Mouse (Mus musculus) liver, embryonic 14.5 days (tissue): ENCODE measurements around the gene Nrap. TPM values are rescaled to one million over a fixed set of nuclear protein-coding genes. Genes with fewer than 3 reads are reported as not detected.
A peak's percentile ranks its signal among the peaks of the same experiment; 100 is the strongest.

Source experiments
- ATAC-seq: fragments of 200-750 bp; cut with Nextera tagmentation; 2 replicates; pipeline ENCODE4 v1.8.0; 2017; ENCODE audit warnings: moderate number of reproducible peaks, mild to moderate bottlenecking, moderate library complexity; ENCODE audit not compliant: insufficient read depth
- DNase-seq, 3 experiments: peaks; one replicate each; pipeline ENCODE4 v3.0.0-alpha.2; 2012 to 2013; ENCODE audit warnings: low read depth in 3 of 3, low spot score in 3 of 3
- H3K27ac ChIP-seq: fragments of 300-500 bp; sonication (generic); 2 replicates; pipeline ENCODE4 v1.5.1; 2014; ENCODE audit warnings: moderate library complexity, mild to moderate bottlenecking, control low read depth, inconsistent platforms
- H3K27me3 ChIP-seq: fragments of 300-500 bp; sonication (generic); 2 replicates; pipeline ENCODE4 v1.6.1; 2014; ENCODE audit warnings: mild to moderate bottlenecking, low read length, moderate library complexity; ENCODE audit not compliant: control insufficient read depth, insufficient read depth
- H3K36me3 ChIP-seq: fragments of 300-500 bp; sonication (generic); replicated peaks from 2 replicates; pipeline ENCODE4 v1.6.1; 2014; ENCODE audit warnings: low read depth; ENCODE audit not compliant: control insufficient read depth, insufficient read depth
- H3K4me1 ChIP-seq, 2 experiments: fragments of 200-500 bp in 1 of 2; fragments of 300-500 bp in 1 of 2; sonication (generic) in 1 of 2; replicated peaks; 2 replicates each; pipeline ENCODE4 v1.6.1; 2012 to 2014; ENCODE audit warnings: antibody characterized with exemption in 1 of 2, inconsistent platforms in 1 of 2, low read length in 1 of 2; ENCODE audit not compliant: control insufficient read depth in 2 of 2, insufficient read depth in 2 of 2
- H3K4me2 ChIP-seq: fragments of 300-500 bp; sonication (generic); 2 replicates; pipeline ENCODE4 v1.6.1; 2014; ENCODE audit warnings: low read depth, mild to moderate bottlenecking, control low read depth, moderate library complexity
- H3K4me3 ChIP-seq, 2 experiments: fragments of 200-500 bp in 1 of 2; fragments of 300-500 bp in 1 of 2; sonication (generic) in 1 of 2; 2 replicates each; pipeline ENCODE4 v1.5.1; 2012 to 2014; ENCODE audit warnings: low read depth in 2 of 2, low read length in 2 of 2, mild to moderate bottlenecking in 2 of 2, control low read depth in 1 of 2, inconsistent platforms in 1 of 2, moderate library complexity in 1 of 2; ENCODE audit not compliant: insufficient read depth in 1 of 2
- H3K9ac ChIP-seq: fragments of 300-500 bp; sonication (generic); replicated peaks from 2 replicates; pipeline ENCODE4 v1.6.1; 2014; ENCODE audit warnings: mild to moderate bottlenecking, control low read depth, moderate library complexity
- H3K9me3 ChIP-seq: fragments of 300-500 bp; sonication (generic); 2 replicates; pipeline ENCODE4 v1.6.1; 2016; ENCODE audit warnings: low read length, mixed read lengths; ENCODE audit not compliant: control insufficient read depth
- CTCF ChIP-seq: IDR thresholded peaks from 2 replicates; pipeline ENCODE4 v1.5.1; 2016; ENCODE audit warnings: antibody characterized with exemption, low read depth, control low read depth
- EP300 ChIP-seq: IDR thresholded peaks from 2 replicates; pipeline ENCODE4 v1.6.1; 2016; ENCODE audit warnings: antibody characterized with exemption, low read depth
- WGBS: fragments of 180-500 bp; shearing (Covaris S2); extraction: QIAGEN DNeasy Blood & Tissue Kit; methylation state at CpG from one replicate; pipeline ENCODE4 v1.1.7; 2014; ENCODE audit not compliant: insufficient replicate concordance; 5-methylcytosine and 5-hydroxymethylcytosine counted together
- polyA plus RNA-seq, 2 experiments: library from polyadenylated mRNA; depleted of rRNA in 1 of 2; stranded (reverse) in 1 of 2; unstranded in 1 of 2; fragments of >200 nt; fragmentation: Nextera tagmentation in 1 of 2; extraction: Ambion mirVana in 1 of 2; gene quantifications; 2 replicates each; pipeline versions ENCODE4 v1.2.1 to v1.2.3; 2012 to 2014

Gene Nrap
- polyA plus RNA-seq, 2 experiments: 0.05 to 0.10 TPM

- ATAC-seq: no peak
- H3K27ac ChIP-seq: no peak overlapping the region
Measured at GRCm38 (mm10) chr19:56320186-56320860, 69.5 kb downstream of the Nrap start.

GRCm38 (mm10) chr19:56319629-56320028 is 70.2 kb downstream of the Nrap start:
- Histone ChIP-seq H3K27me3 (no peaks in the 10 kb centered on the region), H3K9me3 (no peaks in the 10 kb centered on the region), H3K9ac (no peak overlapping the region), H3K36me3 (no peaks in the 10 kb centered on the region), H3K27ac (no peak overlapping the region), H3K4me3 (no peak overlapping the region), H3K4me1 (peaks cover 2 to 5% of the 10 kb centered on the region in 2 experiments; a peak in 2 of 4 replicates), H3K4me2 (peak overlapping the region; percentile 41)
- peak; percentile 72; the same call in 1 of the 2 replicates for ATAC-seq
- WGBS: 31% methylated on average over 6 of the region's 6 CpGs
- TF ChIP-seq EP300: peak; percentile 47; the same call in 1 of the 2 replicates
- TF ChIP-seq CTCF: no peak
- DNase-seq: peak in 2 of 3 experiments; percentile 41 to 60

More at GRCm38 (mm10) chr19:56320186-56320860, 69.5 kb downstream of the Nrap start:
- WGBS: 29% methylated on average over 26 of the region's 26 CpGs
- no peaks in the 10 kb centered on the region for H3K9me3 ChIP-seq
- no peaks in the 10 kb centered on the region for H3K27me3 ChIP-seq
- no peaks in the 10 kb centered on the region for H3K36me3 ChIP-seq
- H3K4me3 ChIP-seq: no peak overlapping the region
- TF ChIP-seq CTCF (no peak), EP300 (no peak)
- peaks cover 2 to 5% of the 10 kb centered on the region in 2 experiments; a peak in 2 of 4 replicates for H3K4me1 ChIP-seq
- DNase-seq: no peak
- H3K4me2 ChIP-seq: peak overlapping the region; percentile 41
- no peak overlapping the region for H3K9ac ChIP-seq

GRCm38 (mm10) chr19:56319219-56319618 is 70.6 kb downstream of the Nrap start:
- ATAC-seq: peak; percentile 63; the same call in 1 of the 2 replicates
- no peaks in the 10 kb centered on the region for H3K9me3 ChIP-seq

GRCm38 (mm10) chr19:56316531-56316930 is 73.3 kb downstream of the Nrap start:
- 60% methylated on average over 3 of the region's 3 CpGs for WGBS

More at GRCm38 (mm10) chr19:56319219-56319618, 70.6 kb downstream of the Nrap start:
- no peak overlapping the region for H3K4me3 ChIP-seq
- no peak overlapping the region for H3K9ac ChIP-seq
- H3K27ac ChIP-seq: no peak overlapping the region
- TF ChIP-seq EP300 (no peak), CTCF (no peak)
- no peak for DNase-seq
- H3K27me3 ChIP-seq: no peaks in the 10 kb centered on the region
- WGBS: 62% methylated on average over 7 of the region's 7 CpGs
- no peaks in the 10 kb centered on the region for H3K36me3 ChIP-seq
- peaks cover 2 to 5% of the 10 kb centered on the region in 2 experiments; a peak in 2 of 4 replicates for H3K4me1 ChIP-seq
- peak overlapping the region; percentile 41; the same call in 1 of the 2 replicates for H3K4me2 ChIP-seq

GRCm38 (mm10) chr19:56300835-56301234 is 89.0 kb downstream of the Nrap start:
- TF ChIP-seq EP300 (no peak), CTCF (no peak)
- WGBS: 59% methylated on average over 11 of the region's 11 CpGs
- Histone ChIP-seq H3K27me3 (no peaks in the 10 kb centered on the region), H3K9me3 (no peaks in the 10 kb centered on the region), H3K4me2 (no peak overlapping the region), H3K27ac (no peak overlapping the region), H3K9ac (no peak overlapping the region), H3K4me3 (no peak overlapping the region), H3K36me3 (no peaks in the 10 kb centered on the region), H3K4me1 (no peaks in the 10 kb centered on the region)
- DNase-seq (no peak), ATAC-seq (no peak)

More at GRCm38 (mm10) chr19:56316531-56316930, 73.3 kb downstream of the Nrap start:
- DNase-seq (no peak), ATAC-seq (no peak)
- H3K36me3 ChIP-seq: no peaks in the 10 kb centered on the region
- H3K27ac ChIP-seq: no peak overlapping the region
- TF ChIP-seq CTCF (no peak), EP300 (no peak)
- H3K9ac ChIP-seq: no peak overlapping the region
- no peaks in the 10 kb centered on the region for H3K9me3 ChIP-seq
- no peaks in the 10 kb centered on the region for H3K27me3 ChIP-seq
- H3K4me3 ChIP-seq: no peak overlapping the region
- H3K4me2 ChIP-seq: no peak overlapping the region
- H3K4me1 ChIP-seq: peaks cover 2 to 5% of the 10 kb centered on the region in 2 experiments; a peak in 2 of 4 replicates
